Mouse (Mus musculus) limb, embryonic 14.5 days (tissue): ENCODE results near the gene Fam178b. TPM values are rescaled to one million over a fixed set of nuclear protein-coding genes. Genes with fewer than 3 reads are reported as not detected.

Experiments used
- ATAC-seq: fragments of 200-750 bp; cut with Nextera tagmentation; 2 replicates; pipeline ENCODE4 v1.8.0; 2017; ENCODE audit warnings: low read depth, moderate number of reproducible peaks, moderate TSS enrichment; ENCODE audit not compliant: low FRiP score
- DNase-seq: peaks from one replicate; pipeline ENCODE4 v3.0.0-alpha.2; 2015; ENCODE audit warnings: low spot score
- H3K27ac ChIP-seq: fragments of 300-500 bp; sonication (generic); replicated peaks from 2 replicates; pipeline ENCODE4 v1.5.1; 2014; ENCODE audit warnings: low read depth, mild to moderate bottlenecking, low read length, moderate library complexity, mixed read lengths
- H3K27me3 ChIP-seq: fragments of 300-500 bp; sonication (generic); 2 replicates; pipeline ENCODE4 v1.6.1; 2014; ENCODE audit warnings: low read length, mixed read lengths; ENCODE audit not compliant: control insufficient read depth, insufficient read depth
- H3K36me3 ChIP-seq: fragments of 300-500 bp; sonication (generic); 2 replicates; pipeline ENCODE4 v1.6.1; 2014; ENCODE audit warnings: mild to moderate bottlenecking, low read length, moderate library complexity, mixed read lengths; ENCODE audit not compliant: control insufficient read depth, insufficient read depth
- H3K4me1 ChIP-seq: fragments of 300-500 bp; sonication (generic); 2 replicates; pipeline ENCODE4 v1.6.1; 2014; ENCODE audit warnings: antibody characterized with exemption, low read length, mixed read lengths; ENCODE audit not compliant: control insufficient read depth, insufficient read depth
- H3K4me2 ChIP-seq: fragments of 300-500 bp; sonication (generic); replicated peaks from 2 replicates; pipeline ENCODE4 v1.6.1; 2014; ENCODE audit warnings: low read depth, mild to moderate bottlenecking, low read length, moderate library complexity; ENCODE audit not compliant: severe bottlenecking
- H3K4me3 ChIP-seq: fragments of 300-500 bp; sonication (generic); replicated peaks from 2 replicates; pipeline ENCODE4 v1.5.1; 2014; ENCODE audit warnings: low read length
- H3K9ac ChIP-seq: fragments of 300-500 bp; sonication (generic); 2 replicates; pipeline ENCODE4 v1.6.1; 2014; ENCODE audit warnings: mild to moderate bottlenecking, low read depth, low read length, moderate library complexity; ENCODE audit not compliant: severe bottlenecking
- H3K9me3 ChIP-seq: fragments of 300-500 bp; sonication (generic); 2 replicates; pipeline ENCODE4 v1.6.1; 2016; ENCODE audit warnings: low read length; ENCODE audit not compliant: control insufficient read depth
- POLR2A ChIP-seq: fragments of 200-500 bp; IDR thresholded peaks from 2 replicates; pipeline ENCODE4 v1.8.0; 2012; ENCODE audit warnings: inconsistent platforms, mild to moderate bottlenecking, moderate library complexity, borderline replicate concordance; ENCODE audit not compliant: insufficient read depth, insufficient read length; ENCODE audit errors: extremely low read depth
- WGBS: fragments of 180-500 bp; shearing (Covaris S2); extraction: QIAGEN DNeasy Blood & Tissue Kit; methylation state at CpG from one replicate; pipeline ENCODE4 v1.1.7; 2014; 5-methylcytosine and 5-hydroxymethylcytosine counted together
- polyA plus RNA-seq, 2 experiments: library from polyadenylated mRNA; depleted of rRNA in 1 of 2; stranded (reverse) in 1 of 2; unstranded in 1 of 2; fragments of >200 nt; fragmentation: Nextera tagmentation in 1 of 2; extraction: Ambion mirVana in 1 of 2; gene quantifications; 2 replicates each; pipeline versions ENCODE4 v1.2.1 to v1.2.3; 2012 to 2014

Gene Fam178b
- polyA plus RNA-seq, 2 experiments: 0.67 to 1.5 TPM

- WGBS: 63% methylated on average over 2 of the region's 2 CpGs
- DNase-seq (no peak), ATAC-seq (no peak)
- Histone ChIP-seq H3K4me2 (no peak overlapping the region), H3K4me1 (peaks cover 42% of the 10 kb centered on the region), H3K9me3 (no peaks in the 10 kb centered on the region), H3K27me3 (no peaks in the 10 kb centered on the region), H3K9ac (no peak overlapping the region), H3K36me3 (no peaks in the 10 kb centered on the region), H3K27ac (no peak overlapping the region), H3K4me3 (no peak overlapping the region)
- no peak for TF ChIP-seq POLR2A
These were observed 91.6 kb downstream of the Fam178b start for GRCm38 (mm10) chr1:36591408-36591807.

GRCm38 (mm10) chr1:36590664-36591063 is 92.3 kb downstream of the Fam178b start:
- 66% methylated on average over 9 of the region's 9 CpGs for WGBS
- no peak for TF ChIP-seq POLR2A
- ATAC-seq: no peak
- no peak overlapping the region for H3K4me3 ChIP-seq
- no peak overlapping the region for H3K27ac ChIP-seq
- no peak overlapping the region for H3K4me2 ChIP-seq
- H3K36me3 ChIP-seq: no peaks in the 10 kb centered on the region
- DNase-seq: no peak
- peaks cover 36% of the 10 kb centered on the region for H3K4me1 ChIP-seq
- H3K27me3 ChIP-seq: no peaks in the 10 kb centered on the region
- no peaks in the 10 kb centered on the region for H3K9me3 ChIP-seq
- H3K9ac ChIP-seq: no peak overlapping the region

- Histone ChIP-seq H3K4me3 (no peak overlapping the region), H3K4me2 (no peak overlapping the region), H3K4me1 (peaks cover 34% of the 10 kb centered on the region), H3K27ac (peak overlapping the region; percentile 75; the same call in 1 of the 2 replicates), H3K9ac (no peak overlapping the region), H3K27me3 (no peaks in the 10 kb centered on the region), H3K36me3 (no peaks in the 10 kb centered on the region), H3K9me3 (no peaks in the 10 kb centered on the region)
- DNase-seq: no peak
- no peak for TF ChIP-seq POLR2A
- ATAC-seq: no peak
- 32% methylated on average over 6 of the region's 6 CpGs for WGBS
These were observed 93.5 kb downstream of the Fam178b start for GRCm38 (mm10) chr1:36589486-36589885.

GRCm38 (mm10) chr1:36588476-36589450 is 94.2 kb downstream of the Fam178b start:
- no peaks in the 10 kb centered on the region for H3K27me3 ChIP-seq
- peak; percentile 86 for ATAC-seq
- 19% methylated on average over 13 of the region's 13 CpGs for WGBS
- H3K9ac ChIP-seq: 0 out of 2 replicates have a peak overlapping the region, but pooled peaks have one; percentile 25
- 0 out of 2 replicates have a peak overlapping the region, but pooled peaks have one; percentile 15 for H3K4me2 ChIP-seq
- H3K27ac ChIP-seq: peak overlapping the region; percentile 75
- DNase-seq: peak; percentile 72
- no peaks in the 10 kb centered on the region for H3K9me3 ChIP-seq
- H3K4me3 ChIP-seq: no peak overlapping the region
- peaks cover 34% of the 10 kb centered on the region for H3K4me1 ChIP-seq
- H3K36me3 ChIP-seq: no peaks in the 10 kb centered on the region
- TF ChIP-seq POLR2A: no peak

DNA sequence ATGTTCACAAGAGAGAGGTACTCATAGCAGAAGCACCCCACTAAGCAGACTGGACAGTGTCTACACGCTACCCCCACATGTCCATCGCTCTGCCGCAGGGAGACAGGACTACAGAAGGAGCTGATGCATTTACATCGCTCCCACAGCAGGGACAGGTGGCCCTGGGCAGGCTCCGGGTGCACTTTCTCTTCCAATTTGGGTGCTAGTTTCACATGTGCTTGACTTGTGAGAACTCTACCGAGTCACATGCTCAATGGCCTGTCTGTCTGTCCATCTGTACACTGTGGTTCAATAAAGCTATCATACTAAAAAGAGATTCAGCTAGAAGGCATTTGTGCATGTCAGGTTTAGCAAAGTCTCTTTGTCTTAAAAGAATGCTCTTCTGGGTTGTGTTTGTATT is 95.1 kb downstream of the Fam178b start:
- Histone ChIP-seq H3K9me3 (no peaks in the 10 kb centered on the region), H3K27me3 (no peaks in the 10 kb centered on the region), H3K9ac (no peak overlapping the region), H3K27ac (peak overlapping the region; percentile 75; the same call in 1 of the 2 replicates), H3K4me2 (no peak overlapping the region), H3K4me1 (peaks cover 34% of the 10 kb centered on the region), H3K4me3 (no peak overlapping the region), H3K36me3 (no peaks in the 10 kb centered on the region)
- ATAC-seq (no peak), DNase-seq (no peak)
- 79% methylated on average over 6 of the region's 6 CpGs for WGBS
- TF ChIP-seq POLR2A: no peak
